Mouse (Mus musculus): ENCODE data around the gene Srrd.

Srrd gene

GRCm38 (mm10) chr5:112313222-112313885, 29.5 kb downstream of the Srrd start:
- no peak for DNase-seq

GRCm38 (mm10) chr5:112305842-112306241, 37.0 kb downstream of the Srrd start:
- no peak for DNase-seq

DNA sequence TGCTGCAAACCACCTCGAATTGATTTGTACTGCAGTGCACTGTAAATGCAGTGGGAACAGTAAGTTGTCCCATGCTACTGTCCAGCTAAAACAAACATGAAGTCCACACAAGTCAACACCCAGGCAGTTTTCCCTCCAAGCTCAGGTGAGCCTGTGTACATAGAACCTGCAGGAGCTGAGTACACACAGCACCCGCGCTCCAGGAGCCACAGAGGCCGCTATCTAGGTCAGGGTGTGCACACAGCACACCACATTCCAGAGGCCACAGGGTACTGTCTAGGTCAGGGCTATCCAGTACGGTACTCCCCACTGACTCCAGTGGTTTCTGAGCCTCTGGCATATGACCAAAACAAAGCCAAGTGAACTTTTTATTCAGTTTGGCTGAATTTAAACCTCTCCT, 40.5 kb downstream of the Srrd start:
- no peak for DNase-seq

GRCm38 (mm10) chr5:112301694-112302093, 41.1 kb downstream of the Srrd start:
- DNase-seq: no peak

DNA sequence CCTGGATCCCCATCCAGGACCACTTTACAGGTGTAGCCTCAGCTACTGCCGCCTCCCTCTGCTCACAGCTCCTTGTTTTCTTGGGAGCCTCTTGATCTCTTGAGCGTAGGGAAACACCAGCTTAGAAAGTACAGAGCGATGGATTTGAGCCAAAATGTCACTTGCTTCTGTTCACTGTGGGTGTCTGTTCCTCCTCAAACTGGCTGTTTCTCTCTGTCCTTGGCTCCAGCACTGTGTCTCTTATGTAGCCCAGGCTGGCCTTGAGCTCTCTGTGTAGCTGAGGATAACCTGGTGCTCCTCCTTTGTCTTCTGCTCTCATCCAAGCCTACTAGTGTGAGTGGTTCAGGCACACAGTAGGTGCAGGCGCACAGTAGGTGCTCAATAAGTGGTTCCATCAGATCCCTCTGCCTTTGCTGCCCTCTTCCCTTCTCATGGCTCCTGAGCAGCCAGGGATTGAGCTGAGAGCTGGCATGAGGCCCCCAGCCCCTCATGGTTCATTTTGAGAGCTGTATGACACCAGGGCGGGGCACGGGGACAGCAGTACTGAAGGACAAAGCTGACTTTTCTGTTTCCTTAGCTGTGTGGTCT, 42.0 kb downstream of the Srrd start:
- DNase-seq: no peak

GRCm38 (mm10) chr5:112300112-112300511, 42.7 kb downstream of the Srrd start:
- no peak for DNase-seq

GRCm38 (mm10) chr5:112299399-112299798, 43.4 kb downstream of the Srrd start:
- DNase-seq: no peak

DNA sequence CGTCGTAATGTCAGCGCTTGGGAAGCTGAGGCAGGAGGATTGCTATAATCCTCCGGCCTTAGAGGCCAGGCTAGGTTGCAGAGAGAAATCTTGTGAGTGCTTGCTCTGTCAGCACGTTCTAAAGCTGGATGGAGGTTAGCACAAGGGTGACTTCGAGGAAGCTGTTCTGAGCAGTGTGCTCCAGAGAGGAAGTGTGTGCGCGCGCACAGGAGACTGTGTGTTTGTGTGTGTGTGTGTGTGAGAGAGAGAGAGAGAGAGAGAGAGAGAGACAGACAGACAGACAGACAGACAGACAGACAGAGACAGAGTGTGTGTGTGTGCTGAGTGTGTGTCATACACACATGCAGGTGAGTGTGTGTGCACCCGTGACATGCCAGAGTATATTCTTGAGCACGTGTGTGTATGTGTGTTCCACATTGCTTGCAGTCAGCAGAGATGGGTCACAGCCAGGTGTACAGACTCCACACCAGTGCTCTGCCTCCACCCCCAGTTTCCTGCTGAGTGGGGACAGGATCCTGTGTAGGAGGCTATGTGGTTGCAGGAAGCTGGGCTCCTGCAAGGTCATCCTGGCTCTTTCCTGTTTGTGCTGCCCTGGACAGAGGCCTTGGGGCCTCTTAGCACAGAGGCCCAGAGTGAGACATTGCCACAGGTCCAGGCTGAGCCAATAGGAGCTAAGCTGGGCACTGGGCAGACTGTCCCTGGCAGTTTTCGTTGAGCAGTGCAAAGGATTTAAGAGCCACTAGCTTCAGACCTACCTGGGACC, 44.4 kb downstream of the Srrd start:
- no peak for DNase-seq

GRCm38 (mm10) chr5:112297257-112297656, 45.6 kb downstream of the Srrd start:
- DNase-seq: no peak

GRCm38 (mm10) chr5:112296404-112297181, 46.2 kb downstream of the Srrd start:
- DNase-seq: no peak

- DNase-seq: no peak
Observed at GRCm38 (mm10) chr5:112295564-112295963, 47.3 kb downstream of the Srrd start.

DNA sequence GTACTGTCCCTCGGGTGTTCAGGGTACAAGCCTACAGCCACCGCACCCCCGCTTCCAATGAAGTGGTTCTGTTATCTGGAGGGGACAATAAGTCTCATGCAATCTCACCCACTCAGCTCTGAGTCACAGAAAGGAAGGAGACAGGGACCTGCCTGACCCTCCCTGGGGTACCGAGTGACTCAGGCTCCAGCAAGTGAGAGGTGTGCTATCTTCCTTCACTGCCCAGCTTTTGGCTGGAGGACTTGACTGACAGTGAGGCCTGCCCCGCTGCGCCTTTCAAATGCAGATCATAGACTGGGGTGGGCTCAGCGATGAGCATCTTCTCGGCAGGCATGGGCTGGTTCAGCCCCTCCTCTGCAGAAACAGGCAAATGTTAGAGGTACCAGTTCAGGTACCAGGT, 47.7 kb downstream of the Srrd start:
- no peak for DNase-seq

DNA sequence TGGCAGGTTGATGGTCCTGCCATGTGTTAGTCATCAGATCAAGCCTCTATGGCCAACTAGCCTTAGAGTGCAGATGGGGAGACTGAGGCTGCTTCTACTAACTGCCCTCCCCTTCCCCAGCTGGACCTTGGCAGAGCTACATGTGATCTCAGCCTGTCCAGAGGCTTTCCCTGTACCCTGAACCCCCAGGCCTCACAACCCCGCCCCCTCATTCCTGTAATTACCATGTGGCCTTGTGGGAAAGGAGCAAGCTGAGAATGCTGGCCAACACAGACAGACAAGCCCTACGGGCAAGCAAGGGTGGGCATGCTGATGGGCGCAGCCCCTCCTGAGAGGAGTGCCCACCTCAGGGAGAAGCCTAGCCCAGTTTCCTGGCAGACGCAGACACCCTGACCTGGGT, 48.1 kb downstream of the Srrd start:
- DNase-seq: no peak

GRCm38 (mm10) chr5:112293800-112294199, 49.0 kb downstream of the Srrd start:
- DNase-seq: no peak

DNA sequence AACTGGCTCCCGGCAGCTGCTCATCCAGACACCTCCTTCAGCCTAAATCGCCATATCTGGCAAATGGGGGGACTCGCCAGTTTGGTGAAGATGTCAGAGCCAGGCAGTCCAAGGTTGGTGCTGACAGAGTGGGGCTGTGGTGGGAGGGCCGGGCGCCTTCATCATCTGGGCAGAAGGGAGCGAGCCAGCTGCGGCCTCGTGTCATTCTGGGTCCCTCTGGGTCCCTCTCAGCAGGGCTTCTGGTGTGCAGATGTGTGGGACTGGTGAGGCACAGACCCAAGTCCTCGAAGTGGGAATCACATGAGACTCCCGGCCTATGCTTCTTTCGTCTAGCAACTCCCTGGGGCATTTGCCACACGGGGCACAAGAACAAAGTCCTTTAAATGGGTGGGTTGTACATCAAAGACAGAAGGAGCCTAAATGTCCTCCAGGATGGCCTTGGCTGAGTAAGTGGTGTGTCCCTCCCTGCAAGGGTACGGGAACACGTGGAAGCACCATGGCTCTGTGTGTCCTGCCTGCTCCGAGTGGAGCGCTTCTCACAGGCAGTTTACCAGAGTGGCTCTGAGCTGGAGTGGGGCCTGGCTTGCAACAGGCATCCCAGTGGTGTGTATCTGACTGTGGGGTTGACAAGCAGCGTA, 50.4 kb downstream of the Srrd start:
- DNase-seq: no peak

DNA sequence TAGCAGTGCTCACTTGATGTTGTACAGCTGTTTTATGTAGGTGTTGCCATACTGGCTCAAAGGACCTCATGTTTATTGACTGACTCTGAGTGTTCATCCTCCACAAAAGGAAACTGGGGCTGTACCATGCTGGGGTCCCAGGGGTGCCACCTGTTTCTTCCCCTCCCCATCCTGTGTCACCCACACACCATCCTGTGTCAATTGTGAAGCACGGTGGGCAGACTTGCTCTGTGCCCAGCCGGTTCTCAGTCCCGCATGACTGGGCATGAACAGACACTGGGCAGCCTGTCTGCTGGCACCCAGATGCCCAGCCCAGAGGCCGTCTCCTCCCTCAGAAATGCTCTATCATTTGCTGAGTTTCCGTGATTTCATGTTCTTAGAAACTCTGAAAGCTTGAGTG, 51.0 kb downstream of the Srrd start:
- DNase-seq: no peak

GRCm38 (mm10) chr5:112290536-112290880, 52.3 kb downstream of the Srrd start:
- DNase-seq: no peak

GRCm38 (mm10) chr5:112289819-112290535, 52.9 kb downstream of the Srrd start:
- DNase-seq: no peak

- no peak for DNase-seq
Observed at GRCm38 (mm10) chr5:112289236-112289635, 53.6 kb downstream of the Srrd start.

DNA sequence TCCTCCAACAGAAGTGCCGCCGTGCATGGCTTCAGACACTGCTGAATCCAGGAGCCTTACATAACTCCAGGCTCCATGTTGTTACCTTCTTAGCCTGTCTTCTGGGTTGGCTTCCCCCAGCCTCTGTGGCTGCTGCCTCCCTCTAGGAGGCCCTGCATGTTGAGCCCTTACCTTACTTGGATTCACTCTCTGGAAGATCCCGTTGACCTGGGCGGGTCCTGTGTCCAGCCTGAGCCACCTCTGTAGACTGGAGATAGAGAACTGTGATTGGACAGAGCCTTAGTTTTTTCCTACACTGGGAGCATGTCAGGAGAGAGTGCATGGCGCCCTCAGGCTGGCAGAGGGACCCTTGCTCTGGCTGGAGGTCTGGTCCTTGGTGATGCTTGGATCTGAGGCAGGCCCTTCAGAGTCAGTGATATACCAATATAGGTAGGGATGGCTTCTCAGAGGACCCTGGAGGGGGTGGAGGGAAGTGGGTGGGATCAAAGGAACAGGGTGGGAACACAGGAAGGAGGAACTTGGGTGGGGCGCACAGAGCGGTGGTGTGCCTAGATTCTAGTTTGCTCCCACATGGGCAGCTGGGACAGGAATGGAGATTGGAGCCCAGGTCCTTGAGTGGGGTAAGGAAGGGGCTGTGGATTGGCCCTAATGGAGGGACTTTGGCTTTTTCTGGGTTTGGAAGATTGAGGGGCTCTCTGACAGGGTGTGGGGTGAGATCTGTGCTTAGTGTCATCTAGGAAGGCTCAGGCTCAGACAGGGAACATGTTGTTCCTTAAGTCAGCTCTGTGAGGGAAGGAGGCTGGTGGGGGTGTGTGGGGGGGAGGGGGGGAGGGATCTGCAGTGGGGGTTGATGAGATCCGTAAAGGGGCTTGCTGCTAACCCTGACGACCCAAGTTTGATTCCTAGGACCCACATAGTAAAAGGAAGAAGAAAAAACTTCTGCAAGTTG, 54.4 kb downstream of the Srrd start:
- DNase-seq: no peak

DNA sequence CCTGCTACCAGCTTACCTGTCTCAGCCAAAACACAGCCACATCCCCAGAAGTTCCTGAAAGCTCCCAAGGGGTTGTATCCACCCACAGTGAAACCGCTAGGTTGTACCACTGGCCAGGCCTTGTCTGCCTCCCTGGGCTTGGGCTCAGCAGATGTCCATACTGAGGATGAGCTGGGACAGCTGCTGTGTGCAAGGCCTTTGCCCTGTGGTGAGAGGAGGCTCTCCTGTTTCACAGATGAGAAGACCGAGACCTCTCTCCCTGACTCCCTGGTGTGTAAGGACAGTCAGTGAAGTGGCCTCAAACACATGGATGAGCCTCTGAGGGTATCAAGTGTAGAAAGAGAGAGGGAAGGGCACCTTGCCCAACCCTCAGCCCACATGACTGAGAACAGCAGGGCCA, 55.2 kb downstream of the Srrd start:
- DNase-seq: no peak

All from cerebellum, adult 11 months (tissue).